In genomic region chr12:12643247-12643963, GRCm38 (mm10) we compare ENCODE assay signal across 13 mouse cellular contexts.
DNase-seq lines count a peak whose midpoint lies in the region; ATAC-seq and TF ChIP-seq lines count a peak whose summit lies in the region.
"Had no signal": no experiment of that assay in that cellular context is flagged by ENCODE, and none has a peak within 500 bp of the region (broad histone marks: within the 10 kb centered on the region; RNA-seq: fewer than 3 reads in every experiment).

No protein-coding gene starts in this region.

- no peaks in the 10 kb centered on the region for H3K4me1 ChIP-seq in embryonic facial prominence, embryonic 11.5 days (ENCODE audit: control insufficient read depth, insufficient read depth, low read length)
- peaks cover 13% of the 10 kb centered on the region for H3K4me1 ChIP-seq in embryonic facial prominence, embryonic 10.5 days
- H3K4me1 ChIP-seq in lung, postnatal 0 days (ENCODE audit: insufficient read depth, low read depth, low read length) = no peaks in the 10 kb centered on the region
- H3K4me1 ChIP-seq: embryonic facial prominence, embryonic 15.5 days had no signal

- ATAC-seq in embryonic facial prominence, embryonic 11.5 days (replicated peaks; ENCODE audit: insufficient number of reproducible peaks, low FRiP score, low TSS enrichment, low read depth) = no peak
- ATAC-seq in lung, postnatal 0 days = no peak
- ATAC-seq in hematopoietic stem cell, adult 5-6 weeks (replicated peaks in 1 of 2; ENCODE audit: insufficient read depth in 1 of 2, low FRiP score in 2 of 2, low TSS enrichment in 1 of 2, low read depth in 1 of 2, poor library complexity in 2 of 2, severe bottlenecking in 2 of 2) = peak; percentile 81 to 87
- ATAC-seq in frontal cortex, adult (ENCODE audit: low TSS enrichment) = no peak

- peak; percentile 21 for DNase-seq in embryonic facial prominence, embryonic 11.5 days (ENCODE audit: low spot score)
- no peak for DNase-seq in embryonic facial prominence, embryonic 10.5 days (ENCODE audit: low spot score)
- peak; percentile 26 for DNase-seq in lung, postnatal 0 days (ENCODE audit: low spot score)
- DNase-seq in lung, postnatal 10 days = no peak
- DNase-seq in ovary, postnatal 14 days (ENCODE audit: low spot score) = no peak
- no peak for DNase-seq in right cerebral cortex, adult 2 months (ENCODE audit: low spot score in 2 of 2)

- 53% methylated on average over 11 of the region's 11 CpGs for WGBS in embryonic facial prominence, embryonic 11.5 days
- 46% methylated on average over 11 of the region's 11 CpGs for WGBS in embryonic facial prominence, embryonic 10.5 days
- 53% methylated on average over 11 of the region's 11 CpGs for WGBS in lung, postnatal 0 days

- no peak for TF ChIP-seq CTCF in lung, postnatal 0 days (IDR thresholded peaks at IDR 0.05)

- no peaks in the 10 kb centered on the region for H3K9me3 ChIP-seq in embryonic facial prominence, embryonic 11.5 days (replicated peaks; ENCODE audit: control insufficient read depth, low read length)
- H3K9me3 ChIP-seq in embryonic facial prominence, embryonic 10.5 days = no peaks in the 10 kb centered on the region
- no peaks in the 10 kb centered on the region for H3K9me3 ChIP-seq in lung, postnatal 0 days (ENCODE audit: low read length)
- H3K9me3 ChIP-seq: embryonic facial prominence, embryonic 15.5 days; limb, embryonic 10.5 days had no signal

- H3K27ac ChIP-seq in embryonic facial prominence, embryonic 11.5 days (replicated peaks; ENCODE audit: low read depth, low read length) = no peak overlapping the region
- H3K27ac ChIP-seq in embryonic facial prominence, embryonic 10.5 days (replicated peaks) = no peak overlapping the region
- no peak overlapping the region for H3K27ac ChIP-seq in lung, postnatal 0 days (ENCODE audit: low read length)
- H3K27ac ChIP-seq: embryonic facial prominence, embryonic 15.5 days; limb, embryonic 10.5 days; stomach, postnatal 0 days had no signal

- no peaks in the 10 kb centered on the region for H3K27me3 ChIP-seq in embryonic facial prominence, embryonic 11.5 days (ENCODE audit: control insufficient read depth, insufficient read depth, low read length)
- H3K27me3 ChIP-seq in embryonic facial prominence, embryonic 10.5 days (replicated peaks; ENCODE audit: low read depth, poor library complexity, severe bottlenecking) = peaks cover 4% of the 10 kb centered on the region; the same call in 1 of the 2 replicates
- H3K27me3 ChIP-seq in lung, postnatal 0 days (replicated peaks; ENCODE audit: insufficient read depth, low read length) = no peaks in the 10 kb centered on the region
- H3K27me3 ChIP-seq: embryonic facial prominence, embryonic 15.5 days had no signal

- no peaks in the 10 kb centered on the region for H3K36me3 ChIP-seq in embryonic facial prominence, embryonic 11.5 days (replicated peaks; ENCODE audit: control insufficient read depth, insufficient read depth, low read depth, low read length)
- no peaks in the 10 kb centered on the region for H3K36me3 ChIP-seq in embryonic facial prominence, embryonic 10.5 days (replicated peaks)
- no peaks in the 10 kb centered on the region for H3K36me3 ChIP-seq in lung, postnatal 0 days (ENCODE audit: insufficient read depth, low read length)
- H3K36me3 ChIP-seq: embryonic facial prominence, embryonic 15.5 days; limb, embryonic 10.5 days had no signal

- TF ChIP-seq EP300 in lung, postnatal 0 days (IDR thresholded peaks at IDR 0.05) = no peak

- H3K4me2 ChIP-seq in embryonic facial prominence, embryonic 11.5 days (ENCODE audit: low read depth, low read length) = no peak overlapping the region
- no peak overlapping the region for H3K4me2 ChIP-seq in lung, postnatal 0 days (replicated peaks; ENCODE audit: low read depth, low read length)
- H3K4me2 ChIP-seq: embryonic facial prominence, embryonic 15.5 days; heart, embryonic 11.5 days had no signal

- no peak overlapping the region for H3K4me3 ChIP-seq in embryonic facial prominence, embryonic 11.5 days (ENCODE audit: low read depth, low read length)
- H3K4me3 ChIP-seq in embryonic facial prominence, embryonic 10.5 days = no peak overlapping the region
- H3K4me3 ChIP-seq in lung, postnatal 0 days (ENCODE audit: low read depth, low read length) = no peak overlapping the region
- H3K4me3 ChIP-seq: embryonic facial prominence, embryonic 15.5 days; limb, embryonic 10.5 days; myocyte had no signal

- no peak overlapping the region for H3K9ac ChIP-seq in embryonic facial prominence, embryonic 11.5 days (replicated peaks; ENCODE audit: low read length)
- H3K9ac ChIP-seq in lung, postnatal 0 days (replicated peaks; ENCODE audit: low read depth) = no peak overlapping the region
- H3K9ac ChIP-seq: embryonic facial prominence, embryonic 15.5 days had no signal

Comparison
In these comparisons a context has a peak if more than half of its experiments do, and no peak if none do; other contexts are left out.
1. DNase-seq: peak in embryonic facial prominence, embryonic 11.5 days (single experiment) and lung, postnatal 0 days (single experiment); none in embryonic facial prominence, embryonic 10.5 days (single experiment), lung, postnatal 10 days (single experiment), ovary, postnatal 14 days (single experiment) and right cerebral cortex, adult 2 months (0 of 2).
2. ATAC-seq: peak in hematopoietic stem cell, adult 5-6 weeks (2 of 2); none in embryonic facial prominence, embryonic 11.5 days (single experiment), lung, postnatal 0 days (single experiment) and frontal cortex, adult (single experiment).